Mouse (Mus musculus) limb, embryonic 12.5 days (tissue): Measurements from ENCODE around the gene Lrfn1. TPM values are rescaled to one million over a fixed set of nuclear protein-coding genes. Genes with fewer than 3 reads are reported as not detected.

Source experiments
- ATAC-seq: fragments of 200-750 bp; cut with Nextera tagmentation; 2 replicates; pipeline ENCODE4 v1.8.0; 2017; ENCODE audit warnings: low read depth, moderate TSS enrichment; ENCODE audit not compliant: insufficient number of reproducible peaks, insufficient read depth, low FRiP score, low TSS enrichment
- H3K27ac ChIP-seq: fragments of 300-500 bp; sonication (generic); 2 replicates; pipeline ENCODE4 v1.5.1; 2016; ENCODE audit warnings: mild to moderate bottlenecking, moderate library complexity
- H3K27me3 ChIP-seq: fragments of 300-500 bp; sonication (generic); 2 replicates; pipeline ENCODE4 v1.6.1; 2016; ENCODE audit warnings: mild to moderate bottlenecking, moderate library complexity
- H3K36me3 ChIP-seq: fragments of 300-500 bp; sonication (generic); 2 replicates; pipeline ENCODE4 v1.6.1; 2016; ENCODE audit warnings: mild to moderate bottlenecking, moderate library complexity
- H3K4me1 ChIP-seq: fragments of 300-500 bp; sonication (generic); replicated peaks from 2 replicates; pipeline ENCODE4 v1.6.1; 2016
- H3K4me2 ChIP-seq: fragments of 300-500 bp; sonication (generic); 2 replicates; pipeline ENCODE4 v1.6.1; 2016; ENCODE audit warnings: mild to moderate bottlenecking, moderate library complexity
- H3K4me3 ChIP-seq: fragments of 300-500 bp; sonication (generic); replicated peaks from 2 replicates; pipeline ENCODE4 v1.5.1; 2016; ENCODE audit warnings: mild to moderate bottlenecking
- H3K9ac ChIP-seq: fragments of 300-500 bp; sonication (generic); replicated peaks from 2 replicates; pipeline ENCODE4 v1.6.1; 2016; ENCODE audit warnings: mild to moderate bottlenecking, moderate library complexity
- H3K9me3 ChIP-seq: fragments of 300-500 bp; sonication (generic); 2 replicates; pipeline ENCODE4 v1.6.1; 2016; ENCODE audit warnings: mild to moderate bottlenecking, moderate library complexity
- WGBS: fragments of 180-500 bp; shearing (Covaris S2); methylation state at CpG from one replicate; pipeline ENCODE4 v1.1.7; 2016; 5-methylcytosine and 5-hydroxymethylcytosine counted together
- polyA plus RNA-seq: library from polyadenylated mRNA; unstranded; fragments of >200 nt; fragmentation: Nextera tagmentation; extraction: Ambion mirVana; gene quantifications from 2 replicates; pipeline ENCODE4 v1.2.1, GENCODE M21; 2016

Gene Lrfn1
- polyA plus RNA-seq, 1 experiment from 2014 or later: 7.5 TPM

DNA sequence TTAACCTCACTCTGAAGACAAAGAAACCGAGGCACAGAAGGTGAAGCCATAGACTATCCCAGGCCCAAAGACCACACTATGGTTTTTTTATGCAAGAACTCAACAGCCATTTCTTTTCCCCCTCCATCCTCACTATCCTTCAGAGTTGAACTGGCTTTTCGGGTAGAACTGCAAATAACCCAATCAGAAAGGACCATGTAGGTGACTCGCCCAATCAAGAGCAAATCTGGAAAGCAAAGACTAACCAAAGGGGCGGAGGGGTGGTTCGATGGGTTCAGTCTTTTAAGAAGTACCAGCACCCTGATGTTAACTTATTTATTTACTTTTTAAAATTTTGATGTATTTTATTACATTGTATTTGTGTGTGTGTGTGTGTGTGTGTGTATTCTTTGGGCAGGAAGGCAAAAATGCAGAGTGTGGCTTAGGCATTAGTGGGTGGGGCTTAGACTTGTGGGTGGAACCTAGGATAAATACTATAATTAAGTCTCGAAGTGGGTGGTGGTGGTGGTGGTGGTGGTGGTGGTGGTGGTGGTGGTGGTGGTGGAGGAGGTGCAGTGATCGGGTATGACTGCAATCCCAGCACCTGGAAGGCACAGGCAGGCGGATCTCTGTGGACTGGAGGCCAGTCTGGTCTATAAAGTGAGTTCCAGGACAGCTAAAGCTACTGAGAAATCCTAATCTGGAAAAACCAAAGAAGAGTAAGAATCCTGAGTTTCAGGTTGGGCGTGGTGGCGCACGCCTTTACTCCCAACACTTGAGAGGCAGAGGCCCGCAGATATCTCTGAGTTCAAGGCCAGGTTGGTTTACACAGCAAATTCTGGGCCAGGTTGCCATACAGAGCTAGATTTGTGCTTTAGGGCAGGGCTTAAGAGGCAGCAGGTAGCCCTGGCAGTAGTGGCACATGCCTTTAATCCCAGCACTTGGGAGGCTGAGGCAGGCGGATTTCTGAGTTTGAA is 3.6 kb upstream of the Lrfn1 start:
- ATAC-seq: no peak
- WGBS: 58% methylated on average over 13 of the region's 13 CpGs
- H3K9me3 ChIP-seq: no peaks in the 10 kb centered on the region
- no peak overlapping the region for H3K9ac ChIP-seq
- no peak overlapping the region for H3K4me2 ChIP-seq
- peaks cover 17% of the 10 kb centered on the region for H3K4me1 ChIP-seq
- no peak overlapping the region for H3K27ac ChIP-seq
- no peaks in the 10 kb centered on the region for H3K36me3 ChIP-seq
- peaks cover 6% of the 10 kb centered on the region for H3K27me3 ChIP-seq
- no peak overlapping the region for H3K4me3 ChIP-seq

DNA sequence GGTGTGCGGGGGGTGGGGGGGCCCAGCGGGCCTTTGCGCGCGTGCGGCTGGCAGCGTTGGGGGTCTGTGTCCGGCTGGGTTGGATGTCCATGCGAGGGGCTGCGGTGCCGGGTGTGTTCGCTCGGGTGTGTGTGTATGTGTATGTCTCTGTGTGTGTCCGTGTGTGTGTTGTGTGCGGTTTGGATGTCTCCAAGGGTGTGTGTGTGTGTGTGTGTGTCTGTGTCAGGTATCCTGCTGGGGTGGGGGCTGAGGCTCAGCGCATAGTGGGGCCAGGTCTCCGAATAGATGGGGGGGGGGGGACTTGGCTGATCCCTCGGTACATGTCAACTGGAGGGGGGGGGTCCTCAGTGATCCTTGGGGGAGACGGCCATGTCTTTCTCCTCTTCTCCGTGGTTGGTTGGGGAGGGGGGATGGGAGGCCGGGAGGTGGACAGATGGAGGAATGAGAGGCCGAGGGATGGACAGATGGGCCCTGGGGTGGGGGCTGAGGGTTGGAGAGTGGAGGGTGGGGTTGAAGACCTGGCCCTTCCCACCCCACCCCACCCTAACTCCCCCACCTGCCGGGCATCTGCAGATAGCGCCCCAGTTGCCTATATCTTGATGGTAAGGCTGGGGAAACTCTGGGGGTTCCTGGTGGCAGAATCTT is 703 bp downstream of the Lrfn1 start:
- ATAC-seq: peak; percentile 37; the same call in 1 of the 2 replicates
- H3K9ac ChIP-seq: peak overlapping the region; percentile 92
- H3K36me3 ChIP-seq: peaks cover 32% of the 10 kb centered on the region
- no peaks in the 10 kb centered on the region; the same call in 1 of the 2 replicates for H3K9me3 ChIP-seq
- peaks cover 15% of the 10 kb centered on the region for H3K4me1 ChIP-seq
- H3K27me3 ChIP-seq: no peaks in the 10 kb centered on the region
- peak overlapping the region; percentile 78 for H3K27ac ChIP-seq
- H3K4me3 ChIP-seq: peak overlapping the region; percentile 90
- H3K4me2 ChIP-seq: peak overlapping the region; percentile 95
- under 1% methylated on average over 24 of the region's 24 CpGs for WGBS

DNA sequence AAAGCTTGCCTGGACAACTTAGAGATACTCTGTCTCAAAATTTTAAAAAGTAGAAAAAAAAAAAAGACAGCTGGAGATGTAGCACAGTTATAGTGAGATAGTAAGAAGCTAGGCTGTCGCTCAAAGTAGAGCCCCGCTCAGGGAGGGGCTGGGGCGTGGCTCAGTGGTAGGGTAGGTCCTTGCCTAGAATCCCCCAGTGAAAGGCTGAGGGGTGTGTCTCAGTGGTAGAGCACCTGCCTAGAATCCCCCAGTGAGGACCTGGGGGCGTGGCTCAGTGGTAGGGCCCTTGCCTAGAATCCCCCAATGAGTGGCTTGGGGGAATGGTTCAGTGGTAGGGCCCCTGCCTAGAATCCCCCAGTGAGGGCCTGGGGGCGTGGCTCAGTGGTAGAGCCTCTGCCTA is 8.6 kb downstream of the Lrfn1 start:
- Histone ChIP-seq H3K4me2 (no peak overlapping the region), H3K36me3 (peaks cover 83% of the 10 kb centered on the region)
- WGBS: 96% methylated on average over 4 of the region's 5 CpGs

DNA sequence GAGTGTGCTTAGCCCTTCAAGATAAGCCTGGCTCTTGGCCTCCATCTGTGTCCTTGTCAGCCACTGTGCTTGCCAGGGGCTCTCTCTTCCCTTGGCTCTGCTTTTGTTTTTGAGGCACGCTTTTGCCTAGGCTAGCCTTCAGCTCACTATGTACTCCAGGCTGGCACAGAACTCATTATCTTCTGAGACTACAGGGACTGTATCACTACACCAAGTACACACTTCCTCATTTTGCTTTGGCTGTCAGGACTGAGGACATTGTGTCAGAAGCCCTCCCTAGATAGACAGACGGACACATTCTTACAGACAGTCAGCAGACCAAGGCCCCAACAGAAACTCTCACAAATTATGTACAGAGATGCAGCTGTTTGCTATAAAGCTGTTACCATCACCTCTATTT is 11.0 kb downstream of the Lrfn1 start:
- no peak overlapping the region for H3K4me2 ChIP-seq
- peaks cover 61% of the 10 kb centered on the region for H3K36me3 ChIP-seq
- no peak overlapping the region for H3K9ac ChIP-seq
- no peak overlapping the region for H3K27ac ChIP-seq
- ATAC-seq: no peak
- peaks cover 13% of the 10 kb centered on the region for H3K4me1 ChIP-seq
- no peak overlapping the region for H3K4me3 ChIP-seq
- no peaks in the 10 kb centered on the region; the same call in 1 of the 2 replicates for H3K9me3 ChIP-seq
- H3K27me3 ChIP-seq: peaks cover 15% of the 10 kb centered on the region
- WGBS: 92% methylated on average over 2 of the region's 2 CpGs

More for the DNA sequence above, 8.6 kb downstream of the Lrfn1 start:
- Histone ChIP-seq H3K27ac (no peak overlapping the region), H3K9me3 (no peaks in the 10 kb centered on the region; the same call in none of the 2 replicates), H3K4me1 (no peaks in the 10 kb centered on the region), H3K4me3 (no peak overlapping the region), H3K27me3 (no peaks in the 10 kb centered on the region), H3K9ac (no peak overlapping the region)
- ATAC-seq: no peak

GRCm38 (mm10) chr7:28464416-28465212 is 12.8 kb downstream of the Lrfn1 start:
- H3K4me1 ChIP-seq: peaks cover 13% of the 10 kb centered on the region
- 59% methylated on average over 10 of the region's 10 CpGs for WGBS
- H3K9ac ChIP-seq: no peak overlapping the region
- peaks cover 15% of the 10 kb centered on the region for H3K27me3 ChIP-seq
- no peak overlapping the region for H3K27ac ChIP-seq
- no peak overlapping the region for H3K4me3 ChIP-seq
- no peaks in the 10 kb centered on the region for H3K9me3 ChIP-seq
- no peak for ATAC-seq
- H3K4me2 ChIP-seq: no peak overlapping the region
- peaks cover 42% of the 10 kb centered on the region for H3K36me3 ChIP-seq

DNA sequence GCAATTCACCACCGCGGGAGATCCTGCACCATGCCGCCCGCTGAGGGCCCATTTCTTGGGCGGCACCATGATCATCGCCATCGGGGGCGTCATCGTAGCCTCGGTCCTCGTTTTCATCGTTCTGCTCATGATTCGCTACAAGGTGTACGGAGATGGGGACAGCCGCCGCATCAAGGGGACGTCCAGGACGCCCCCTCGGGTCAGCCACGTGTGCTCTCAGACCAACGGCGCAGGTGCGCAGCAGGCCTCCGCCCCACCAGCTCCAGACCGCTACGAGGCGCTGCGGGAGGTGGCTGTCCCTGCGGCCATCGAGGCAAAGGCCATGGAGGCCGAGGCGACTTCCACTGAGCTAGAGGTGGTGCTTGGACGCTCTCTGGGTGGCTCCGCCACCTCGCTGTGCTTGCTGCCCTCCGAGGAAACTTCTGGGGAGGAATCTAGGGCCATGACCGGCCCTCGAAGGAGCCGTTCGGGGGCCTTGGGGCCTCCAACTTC is 15.0 kb downstream of the Lrfn1 start:
- H3K9me3 ChIP-seq: no peaks in the 10 kb centered on the region
- peak overlapping the region; percentile 51 for H3K4me3 ChIP-seq
- H3K9ac ChIP-seq: peak overlapping the region; percentile 71
- peak overlapping the region; percentile 83 for H3K4me2 ChIP-seq
- peaks cover 13% of the 10 kb centered on the region for H3K4me1 ChIP-seq
- 0 out of 2 replicates have a peak overlapping the region, but pooled peaks have one; percentile 29 for H3K27ac ChIP-seq
- 14% methylated on average over 40 of the region's 40 CpGs for WGBS
- H3K27me3 ChIP-seq: peaks cover 15% of the 10 kb centered on the region
- ATAC-seq: peak; percentile 33; the same call in 1 of the 2 replicates
- H3K36me3 ChIP-seq: peaks cover 23% of the 10 kb centered on the region

GRCm38 (mm10) chr7:28467213-28467751 is 15.5 kb downstream of the Lrfn1 start:
- Histone ChIP-seq H3K4me3 (peak overlapping the region; percentile 51), H3K36me3 (peaks cover 18% of the 10 kb centered on the region), H3K9ac (peak overlapping the region; percentile 71), H3K4me1 (peaks cover 13% of the 10 kb centered on the region), H3K27ac (0 out of 2 replicates have a peak overlapping the region, but pooled peaks have one; percentile 29), H3K9me3 (no peaks in the 10 kb centered on the region), H3K4me2 (peak overlapping the region; percentile 83), H3K27me3 (peaks cover 15% of the 10 kb centered on the region)
- peak; percentile 88 for ATAC-seq
- under 1% methylated on average over 63 of the region's 63 CpGs for WGBS

DNA sequence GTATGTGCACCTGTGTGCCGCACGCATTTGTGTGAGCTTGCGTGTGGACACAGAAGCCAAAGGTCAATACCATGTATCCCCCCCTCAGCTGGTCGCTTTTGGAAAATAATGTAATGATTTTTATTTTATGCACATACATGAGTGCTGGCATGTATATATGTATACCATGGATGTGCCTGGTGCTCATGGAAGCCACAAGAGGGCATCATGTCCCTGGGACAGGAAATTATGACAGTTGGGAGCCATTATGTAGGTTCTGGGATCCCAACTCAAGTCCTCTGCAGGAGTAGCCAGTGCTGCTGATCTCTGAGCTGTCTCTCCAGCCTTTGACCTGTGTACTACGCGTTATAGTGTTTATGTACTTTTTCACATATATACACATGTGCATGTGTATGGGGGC is 24.4 kb downstream of the Lrfn1 start:
- Histone ChIP-seq H3K4me3 (no peak overlapping the region), H3K9me3 (no peaks in the 10 kb centered on the region), H3K9ac (no peak overlapping the region), H3K4me2 (no peak overlapping the region), H3K27me3 (no peaks in the 10 kb centered on the region), H3K4me1 (no peaks in the 10 kb centered on the region), H3K36me3 (no peaks in the 10 kb centered on the region), H3K27ac (no peak overlapping the region)
- 87% methylated on average over 6 of the region's 6 CpGs for WGBS
- no peak for ATAC-seq

GRCm38 (mm10) chr7:28477363-28477762 is 25.6 kb downstream of the Lrfn1 start:
- H3K4me1 ChIP-seq: no peaks in the 10 kb centered on the region
- 86% methylated on average over 5 of the region's 5 CpGs for WGBS
- H3K27ac ChIP-seq: no peak overlapping the region
- no peaks in the 10 kb centered on the region for H3K9me3 ChIP-seq
- H3K36me3 ChIP-seq: no peaks in the 10 kb centered on the region
- no peak for ATAC-seq
- H3K9ac ChIP-seq: no peak overlapping the region
- H3K4me2 ChIP-seq: no peak overlapping the region
- no peak overlapping the region for H3K4me3 ChIP-seq
- H3K27me3 ChIP-seq: no peaks in the 10 kb centered on the region

DNA sequence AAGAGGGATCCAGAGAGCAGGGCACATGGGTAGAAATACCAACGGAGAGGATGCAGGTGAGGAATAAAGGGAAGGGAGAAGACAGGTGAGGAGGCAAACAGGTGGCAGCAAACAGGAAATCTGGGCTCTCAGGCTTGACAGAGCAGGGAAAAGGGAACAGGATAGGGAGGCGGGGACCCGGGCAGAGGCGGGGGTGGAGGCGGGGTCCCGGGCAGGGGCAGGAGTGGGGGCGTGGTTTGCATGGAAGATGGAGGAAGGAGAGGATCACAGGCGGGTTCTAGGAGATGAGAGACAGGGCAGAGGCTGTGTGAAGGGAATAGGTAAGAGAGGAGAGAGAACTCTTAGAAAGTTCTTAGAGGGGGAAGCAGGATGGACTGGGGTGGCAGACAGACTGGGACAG is 27.1 kb downstream of the Lrfn1 start:
- H3K27ac ChIP-seq: no peak overlapping the region
- WGBS: 12% methylated on average over 8 of the region's 8 CpGs
- ATAC-seq: no peak

More for the DNA sequence above, 27.1 kb downstream of the Lrfn1 start:
- no peaks in the 10 kb centered on the region for H3K4me1 ChIP-seq
- H3K36me3 ChIP-seq: no peaks in the 10 kb centered on the region
- no peak overlapping the region for H3K4me2 ChIP-seq
- H3K27me3 ChIP-seq: no peaks in the 10 kb centered on the region
- H3K9me3 ChIP-seq: no peaks in the 10 kb centered on the region
- H3K4me3 ChIP-seq: no peak overlapping the region
- no peak overlapping the region for H3K9ac ChIP-seq
